Mouse (Mus musculus) cerebellum, adult 18-20 months (tissue): ENCODE data around the gene Cmip.

Experiments used
- DNase-seq, 2 experiments: peaks; one replicate each; pipeline ENCODE4 v3.0.0; 2021

The Cmip gene

DNA sequence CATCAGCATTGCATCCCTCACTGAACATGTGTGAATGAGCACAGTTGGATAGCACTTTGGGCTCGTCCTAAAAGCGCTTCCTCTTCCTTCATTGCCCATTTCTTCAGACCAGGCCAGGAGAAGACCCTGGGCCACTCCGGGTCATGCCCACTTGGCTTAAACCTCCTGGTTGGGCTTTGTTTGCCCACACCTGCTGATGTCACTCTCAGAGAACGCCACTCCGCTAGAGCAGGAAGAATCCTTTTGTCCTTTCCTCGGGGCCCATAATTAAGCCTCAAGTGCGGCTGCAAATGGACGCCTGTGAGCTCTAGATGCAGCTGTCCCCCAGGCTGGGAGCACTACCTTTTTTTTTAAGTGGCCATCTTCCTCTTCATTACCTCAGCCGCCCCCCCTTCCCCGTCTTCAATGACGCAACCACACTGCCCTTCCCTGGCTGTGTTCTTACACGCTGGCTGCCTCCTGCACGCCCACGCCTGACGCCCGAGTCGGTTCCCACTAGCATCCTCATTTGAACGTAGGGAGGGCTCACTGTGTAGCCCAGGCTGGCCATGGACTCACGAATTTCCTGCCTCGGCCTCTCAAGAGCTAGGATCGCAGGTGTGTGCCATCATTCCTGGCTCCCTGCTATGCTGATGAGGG is 171.8 kb downstream of the Cmip start:
- DNase-seq, result no peak

DNA sequence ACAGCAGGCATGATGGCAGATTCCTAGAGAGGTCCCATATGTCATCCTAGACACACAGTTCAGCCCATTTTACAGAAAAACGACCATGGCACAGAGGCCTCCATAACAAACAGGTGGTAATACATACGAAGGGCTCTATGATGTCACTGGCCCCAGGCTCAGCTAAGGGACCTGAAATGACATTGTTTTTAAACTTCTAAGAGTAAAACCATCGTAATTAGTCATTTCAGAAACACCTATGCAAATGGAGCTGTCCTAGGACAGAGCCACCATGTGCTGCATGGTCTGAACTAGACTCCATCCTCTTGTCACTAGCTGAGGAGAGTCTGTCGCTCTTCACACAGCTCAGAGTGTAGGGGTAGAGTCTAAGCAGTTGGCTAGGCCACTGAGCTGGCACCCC is 173.8 kb downstream of the Cmip start:
- no peak for DNase-seq

DNA sequence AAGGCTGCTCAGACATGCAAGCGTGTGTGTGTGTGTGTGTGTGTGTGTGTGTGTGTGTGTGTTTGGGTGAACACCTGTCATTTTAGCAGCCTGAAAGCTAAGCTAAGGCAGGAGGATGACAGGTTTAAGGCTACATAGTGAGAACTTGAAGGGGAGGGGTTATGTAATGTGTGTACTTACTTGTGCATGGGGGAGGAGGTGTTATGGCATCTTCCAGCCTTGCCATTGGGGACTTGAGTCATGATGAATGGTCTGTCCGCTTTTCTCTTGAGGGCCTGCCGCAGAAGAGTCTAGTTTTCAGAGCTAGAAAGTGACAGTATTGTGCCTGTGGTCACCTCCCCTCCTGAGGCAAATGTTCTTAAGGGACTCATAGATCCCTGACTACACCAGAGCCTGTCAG is 174.7 kb downstream of the Cmip start:
- no peak for DNase-seq

DNA sequence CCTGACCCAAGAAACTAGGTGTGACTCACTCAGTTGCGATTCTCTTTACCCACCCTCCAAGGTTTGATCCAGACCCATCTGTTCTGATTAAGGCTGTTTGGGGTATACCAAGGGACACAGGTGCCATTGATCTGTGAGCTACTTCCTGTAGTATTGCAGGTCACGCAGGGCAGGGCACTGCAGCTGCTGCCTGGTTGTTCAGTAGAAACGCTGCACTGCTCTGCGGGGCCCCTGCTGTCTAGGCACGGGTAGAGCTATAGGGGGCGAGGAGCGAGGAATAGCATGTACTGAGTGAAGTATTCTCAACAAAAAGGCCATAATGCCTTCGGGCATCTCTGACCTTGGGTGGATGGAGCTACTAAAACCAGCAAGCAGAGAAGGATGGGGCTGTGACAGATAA is 175.2 kb downstream of the Cmip start:
- no peak for DNase-seq

DNA sequence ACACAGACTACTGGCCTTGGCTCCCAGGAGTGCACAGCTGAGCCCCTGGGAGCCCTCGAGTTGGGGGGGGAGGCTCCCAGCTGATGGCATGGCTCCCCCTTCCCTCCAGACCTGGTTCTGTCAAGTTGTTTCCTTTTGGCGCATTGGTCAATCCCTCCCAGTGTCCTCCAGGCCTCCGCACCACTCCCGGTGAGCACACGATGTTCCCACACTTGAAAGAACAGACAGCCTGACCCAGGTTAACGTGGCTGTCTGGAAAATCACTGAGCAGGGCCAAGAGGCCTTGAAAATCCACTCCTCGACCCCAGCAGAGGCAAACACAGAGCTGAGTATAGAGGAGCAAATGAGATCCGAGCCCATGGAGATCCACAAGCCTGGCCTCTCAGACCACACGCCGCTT is 177.1 kb downstream of the Cmip start:
- DNase-seq, result no peak

DNA sequence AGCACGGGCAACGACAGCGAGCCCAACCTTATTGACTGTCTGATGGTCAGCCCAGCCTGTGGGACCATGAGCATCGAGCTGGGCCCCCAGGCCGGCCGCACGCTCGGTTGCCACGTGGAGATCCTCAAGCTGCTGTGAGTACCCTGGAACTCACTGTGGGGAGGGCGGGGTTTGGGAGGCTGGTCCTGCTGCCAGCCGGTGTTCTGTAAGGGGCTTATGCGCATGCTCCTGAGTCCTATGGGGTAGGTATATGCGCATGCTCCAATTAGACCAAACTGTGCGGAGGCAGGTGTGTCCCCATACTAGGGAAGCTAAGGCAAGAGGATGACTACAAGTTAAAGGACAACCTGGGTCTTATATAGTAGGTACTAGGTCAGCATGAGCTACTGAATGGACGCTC is 179.9 kb downstream of the Cmip start:
- no peak for DNase-seq

DNA sequence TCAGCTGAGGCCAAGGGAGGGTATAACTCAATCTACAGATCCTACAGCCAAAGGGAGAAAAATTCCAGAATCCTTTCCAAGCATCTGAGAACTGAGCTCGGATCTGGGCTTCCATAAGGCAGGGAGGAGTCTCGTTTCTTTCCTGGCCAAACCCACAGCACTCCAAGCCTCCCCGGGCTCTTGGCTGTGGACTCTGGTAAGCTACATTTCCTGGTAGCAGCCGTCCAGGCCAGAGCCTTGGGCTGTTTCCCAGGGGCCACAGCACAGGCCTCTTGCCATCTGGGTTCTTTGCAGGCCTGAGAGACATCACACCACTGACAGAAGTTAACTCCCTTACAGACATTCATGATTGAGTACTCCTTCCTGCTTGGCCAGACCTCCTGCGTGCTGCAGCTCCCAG is 180.8 kb downstream of the Cmip start:
- peak; percentile 51 to 54 for DNase-seq

DNA sequence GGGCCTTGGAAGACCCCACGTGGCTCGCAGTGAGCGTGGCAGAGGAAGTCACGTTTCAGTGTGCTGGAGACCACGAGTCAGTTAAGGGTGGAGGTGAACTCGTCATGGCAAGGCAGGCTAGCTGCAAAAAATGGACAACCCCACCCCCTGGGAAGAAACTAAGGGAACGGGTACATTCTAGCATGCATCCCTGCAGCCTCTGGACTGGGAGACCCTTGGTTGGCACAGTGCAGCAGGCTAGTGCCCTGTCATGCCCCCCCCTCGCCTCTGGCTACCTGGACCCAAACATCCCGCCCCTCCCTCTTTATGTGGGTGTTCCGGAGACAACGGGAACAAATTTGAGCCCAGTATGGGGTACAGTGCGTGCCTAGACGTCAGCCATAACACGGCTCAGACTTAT is 183.5 kb downstream of the Cmip start:
- DNase-seq, result no peak

DNA sequence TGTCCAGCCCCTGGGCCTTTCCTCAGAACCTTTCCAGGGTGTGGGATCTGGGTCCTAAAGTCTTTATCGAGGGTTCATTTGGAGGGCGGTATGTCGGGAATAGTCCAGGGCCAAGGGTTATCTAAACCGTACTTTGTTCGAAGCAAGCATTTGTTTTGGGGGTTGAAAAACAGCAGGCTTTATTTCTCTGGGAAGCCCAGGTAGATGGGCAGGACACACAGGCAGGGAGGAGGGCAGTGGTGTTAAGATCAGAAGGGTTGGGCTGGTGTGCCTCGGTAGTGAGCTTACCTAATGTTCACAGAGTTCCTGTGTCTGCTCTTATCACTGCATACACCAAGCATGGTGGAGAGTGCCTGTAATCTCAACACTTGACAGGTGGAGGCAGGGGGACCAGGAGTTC is 183.9 kb downstream of the Cmip start:
- no peak for DNase-seq

DNA sequence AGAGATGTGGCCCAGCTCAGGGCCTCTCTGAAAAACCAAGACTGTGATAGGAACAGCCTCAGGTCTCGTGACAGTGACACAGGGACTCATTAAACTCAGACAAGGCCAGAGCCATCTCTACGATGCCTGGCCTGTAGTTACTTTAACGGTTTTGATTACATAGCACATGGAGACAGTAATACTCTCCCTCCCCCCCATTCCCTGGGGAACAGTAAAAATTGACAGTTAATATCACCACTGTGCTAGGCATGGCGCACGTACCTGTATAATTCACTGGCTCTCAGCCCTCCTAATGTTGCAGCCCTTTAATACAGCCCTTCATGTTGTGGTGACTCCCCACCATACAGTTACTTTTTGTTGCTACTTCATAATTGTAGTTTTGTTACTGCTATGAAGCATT is 188.6 kb downstream of the Cmip start:
- no peak for DNase-seq

DNA sequence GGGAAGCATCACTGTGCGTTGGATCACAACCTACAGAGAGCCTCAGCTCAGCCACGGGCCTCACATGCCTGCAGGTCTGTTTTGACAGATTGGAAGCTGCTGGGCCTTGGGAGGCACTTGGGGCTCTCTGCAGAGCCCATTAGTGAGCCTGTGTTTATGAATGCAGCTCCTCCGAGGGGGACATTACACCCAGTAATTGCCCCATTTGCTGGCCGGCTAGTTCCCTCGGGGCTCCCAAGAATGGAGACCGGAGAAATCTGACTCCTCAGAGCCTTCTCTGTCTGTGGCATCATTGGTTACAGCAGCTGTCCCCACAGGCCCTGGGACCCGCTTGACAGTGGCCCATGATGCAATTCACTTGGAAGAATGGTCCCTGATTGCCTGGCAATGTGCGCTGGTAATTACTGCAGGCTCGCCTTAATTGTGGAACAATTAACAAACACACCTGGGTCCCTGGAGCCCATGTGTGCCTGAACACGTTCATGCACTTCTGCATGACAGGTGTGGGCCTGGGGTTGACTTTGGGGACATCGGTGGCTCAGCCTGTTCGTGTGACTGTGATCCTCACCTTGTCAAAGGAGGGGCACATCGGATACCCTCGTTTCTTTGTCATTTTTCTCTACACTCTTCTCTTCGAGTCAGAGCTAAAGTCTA is 189.6 kb downstream of the Cmip start:
- no peak for DNase-seq

DNA sequence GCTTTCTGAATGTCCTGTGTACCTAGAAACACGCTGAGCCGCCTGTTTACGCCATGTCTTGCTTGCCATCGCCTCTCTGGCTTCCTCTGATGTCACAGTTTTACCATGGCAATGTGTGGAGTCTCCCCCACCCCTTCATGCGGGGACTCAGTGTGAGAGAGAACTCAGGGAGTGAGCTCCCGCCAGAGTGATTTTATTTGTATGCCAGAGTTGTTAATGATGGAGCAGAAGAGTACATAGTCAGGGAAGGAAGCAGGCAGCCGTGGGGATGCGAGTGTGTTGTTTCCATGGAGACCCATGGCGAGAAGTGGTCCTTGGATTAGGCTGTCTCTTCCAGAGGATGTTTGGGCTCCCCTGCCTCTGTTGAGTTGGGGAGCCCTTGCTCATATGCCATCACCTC is 194.2 kb downstream of the Cmip start:
- no peak for DNase-seq

DNA sequence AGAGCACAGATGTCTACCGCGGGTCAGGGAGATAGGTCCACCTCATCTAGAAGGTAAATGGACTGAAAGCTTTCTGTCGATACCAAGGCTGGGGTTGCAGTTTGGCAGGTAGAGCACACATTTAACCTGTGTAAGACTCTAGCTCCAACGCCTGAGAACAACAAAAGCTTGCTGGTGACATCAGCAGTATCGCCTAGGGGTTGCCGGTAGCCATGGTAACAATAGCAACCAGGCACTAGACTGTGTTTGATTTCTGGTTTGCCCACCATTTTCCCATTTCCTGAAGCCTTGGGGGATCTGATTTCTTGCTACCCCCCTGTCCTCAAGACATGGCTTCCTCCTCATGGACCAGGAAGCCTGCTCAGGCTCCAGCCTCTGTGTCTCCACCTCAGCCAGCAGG is 197.1 kb downstream of the Cmip start:
- no peak for DNase-seq

DNA sequence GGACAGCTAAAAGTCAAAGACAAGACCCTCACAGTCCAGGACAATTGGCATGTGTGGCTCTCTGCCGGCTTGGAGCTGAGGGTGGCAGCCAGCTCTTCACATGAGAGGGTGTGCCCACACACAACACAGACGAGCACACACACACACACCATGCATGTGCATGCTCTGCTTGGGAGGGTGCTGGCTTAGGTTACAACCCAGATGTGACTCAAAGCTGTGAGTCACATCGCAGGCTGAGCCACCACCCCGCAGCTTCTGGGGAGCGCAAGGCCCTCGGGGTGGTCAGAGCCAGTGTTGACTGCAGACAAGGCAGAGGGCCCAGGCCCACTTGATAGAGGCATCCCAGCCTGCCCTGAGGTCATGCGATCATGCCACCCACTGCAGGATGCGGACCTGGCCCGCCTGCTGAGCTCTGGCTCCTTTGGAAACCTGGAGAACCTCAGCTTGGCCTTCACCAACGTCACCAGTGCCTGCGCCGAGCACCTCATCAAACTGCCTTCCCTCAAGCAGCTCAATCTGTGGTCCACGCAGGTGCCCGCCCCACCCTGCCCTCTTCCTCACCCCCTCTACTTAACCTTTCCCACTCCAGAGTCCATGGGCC is 197.8 kb downstream of the Cmip start:
- no peak for DNase-seq

DNA sequence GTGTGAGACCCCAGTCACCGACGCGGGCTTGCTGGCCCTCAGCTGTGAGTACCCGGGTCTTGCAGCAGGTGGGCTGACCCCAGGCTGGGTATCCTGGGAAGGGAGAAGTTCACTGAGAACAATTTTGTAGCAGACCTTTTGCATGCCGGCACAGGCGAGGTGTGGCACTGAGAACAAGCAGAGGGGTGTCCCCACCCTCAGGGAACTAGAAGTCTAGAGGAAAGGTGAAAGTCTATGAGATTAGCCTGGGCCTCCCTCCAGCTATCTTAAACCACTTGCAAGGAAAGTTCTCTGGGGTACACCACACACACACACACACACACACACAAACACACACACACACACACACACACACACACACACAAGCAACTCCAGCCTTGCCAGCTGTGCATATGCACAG is 198.8 kb downstream of the Cmip start:
- DNase-seq, result no peak

DNA sequence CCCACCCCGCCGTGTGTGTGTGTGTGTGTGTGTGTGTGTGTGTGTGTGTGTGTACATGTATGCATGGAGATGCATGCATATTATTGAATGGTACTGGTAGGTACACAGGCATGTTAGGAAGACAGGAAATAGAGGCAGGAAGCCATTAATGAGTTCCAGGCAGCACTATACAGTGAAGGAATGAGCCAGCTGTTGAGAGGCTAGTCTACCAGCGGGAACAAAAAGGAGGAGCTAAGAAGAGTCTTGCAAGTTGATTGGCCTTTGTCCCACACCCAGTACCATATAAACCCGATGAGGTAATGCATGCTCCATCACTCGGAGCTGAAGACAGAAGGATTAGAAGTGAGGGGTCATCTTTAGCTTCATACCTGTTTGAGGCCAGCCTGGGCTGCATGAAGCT is 201.6 kb downstream of the Cmip start:
- no peak for DNase-seq

DNA sequence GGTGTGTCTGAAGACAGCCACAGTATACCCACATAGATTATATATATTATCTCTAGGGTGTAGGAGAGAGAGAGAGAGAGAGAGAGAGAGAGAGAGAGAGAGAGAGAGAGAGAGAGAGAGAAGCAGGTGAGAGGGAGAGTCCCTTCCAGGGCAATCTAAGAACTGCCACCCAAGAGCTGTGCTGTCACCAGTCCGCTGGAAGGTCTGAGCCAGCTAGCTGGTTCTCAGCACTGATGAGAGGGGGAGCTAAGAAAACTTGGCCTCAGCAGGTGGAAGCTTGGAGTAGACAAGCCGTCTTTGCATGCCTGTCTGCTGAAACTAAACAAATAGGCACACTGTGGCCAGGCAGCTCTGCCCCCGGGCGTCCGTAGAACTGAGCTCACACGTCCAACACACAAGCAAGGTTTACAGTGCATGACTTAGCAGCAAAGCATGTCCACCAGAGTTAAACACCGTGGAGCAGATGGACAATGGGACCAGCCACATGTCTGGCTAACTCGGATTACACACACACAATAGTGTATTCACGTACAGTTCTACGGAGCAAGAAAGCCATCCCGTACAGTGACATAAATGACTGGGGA is 205.9 kb downstream of the Cmip start:
- no peak for DNase-seq

DNA sequence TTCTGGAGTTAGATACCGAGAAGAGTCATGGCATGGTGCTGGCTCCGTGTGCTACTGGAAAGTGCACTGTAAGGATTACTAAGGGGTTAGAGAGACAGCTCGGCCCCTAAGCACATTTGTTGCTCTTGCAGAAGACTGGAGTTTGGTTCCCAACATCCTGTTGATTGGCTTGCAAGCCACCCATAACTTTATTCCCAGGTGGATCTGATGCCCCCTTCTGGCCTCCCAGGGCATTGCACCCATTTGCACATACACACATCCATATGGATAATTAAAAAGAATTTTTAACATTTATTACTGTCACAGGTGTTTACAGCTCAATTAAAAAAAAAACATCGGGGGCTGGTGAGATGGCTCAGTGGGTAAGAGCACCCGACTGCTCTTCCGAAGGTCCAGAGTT is 207.7 kb downstream of the Cmip start:
- DNase-seq, result no peak

DNA sequence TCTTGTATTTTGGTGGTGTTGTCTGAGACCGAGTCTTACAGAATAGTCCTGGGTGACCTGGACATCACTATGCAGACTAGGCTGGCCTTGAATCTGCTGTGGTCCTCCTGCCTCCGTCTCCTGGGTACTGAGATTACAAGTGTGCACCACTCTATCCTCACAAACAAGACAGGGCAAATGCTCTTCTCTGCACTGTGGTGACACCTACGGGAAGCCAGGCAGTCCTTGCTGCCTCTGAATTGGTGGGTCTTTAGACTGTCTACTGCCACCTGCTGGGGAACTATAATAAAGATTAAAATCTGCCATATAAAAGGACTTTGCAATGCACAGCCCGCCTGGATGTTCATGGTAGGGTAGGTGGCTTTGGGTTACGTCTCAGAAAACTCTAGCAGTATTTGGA is 208.4 kb downstream of the Cmip start:
- peak; percentile 58 to 60 for DNase-seq

DNA sequence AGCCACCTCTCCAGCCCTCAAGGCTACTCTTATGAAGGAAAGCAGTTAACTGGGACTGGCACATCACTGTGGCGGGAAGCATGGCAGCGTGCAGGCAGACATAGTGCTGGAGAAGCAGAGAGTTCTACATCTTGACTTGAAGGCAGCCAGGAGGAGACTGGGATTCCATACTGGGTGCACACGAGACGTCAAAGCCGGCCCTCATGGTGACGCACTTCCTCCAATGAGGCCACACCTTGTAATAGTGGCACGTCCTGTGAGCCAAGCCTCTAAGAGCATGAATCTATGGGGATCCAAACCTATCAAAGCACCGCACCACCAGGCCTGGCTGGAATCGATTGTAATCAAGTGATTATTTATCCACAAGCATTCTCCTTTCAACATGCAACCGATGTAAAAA is 210.6 kb downstream of the Cmip start:
- no peak for DNase-seq

DNA sequence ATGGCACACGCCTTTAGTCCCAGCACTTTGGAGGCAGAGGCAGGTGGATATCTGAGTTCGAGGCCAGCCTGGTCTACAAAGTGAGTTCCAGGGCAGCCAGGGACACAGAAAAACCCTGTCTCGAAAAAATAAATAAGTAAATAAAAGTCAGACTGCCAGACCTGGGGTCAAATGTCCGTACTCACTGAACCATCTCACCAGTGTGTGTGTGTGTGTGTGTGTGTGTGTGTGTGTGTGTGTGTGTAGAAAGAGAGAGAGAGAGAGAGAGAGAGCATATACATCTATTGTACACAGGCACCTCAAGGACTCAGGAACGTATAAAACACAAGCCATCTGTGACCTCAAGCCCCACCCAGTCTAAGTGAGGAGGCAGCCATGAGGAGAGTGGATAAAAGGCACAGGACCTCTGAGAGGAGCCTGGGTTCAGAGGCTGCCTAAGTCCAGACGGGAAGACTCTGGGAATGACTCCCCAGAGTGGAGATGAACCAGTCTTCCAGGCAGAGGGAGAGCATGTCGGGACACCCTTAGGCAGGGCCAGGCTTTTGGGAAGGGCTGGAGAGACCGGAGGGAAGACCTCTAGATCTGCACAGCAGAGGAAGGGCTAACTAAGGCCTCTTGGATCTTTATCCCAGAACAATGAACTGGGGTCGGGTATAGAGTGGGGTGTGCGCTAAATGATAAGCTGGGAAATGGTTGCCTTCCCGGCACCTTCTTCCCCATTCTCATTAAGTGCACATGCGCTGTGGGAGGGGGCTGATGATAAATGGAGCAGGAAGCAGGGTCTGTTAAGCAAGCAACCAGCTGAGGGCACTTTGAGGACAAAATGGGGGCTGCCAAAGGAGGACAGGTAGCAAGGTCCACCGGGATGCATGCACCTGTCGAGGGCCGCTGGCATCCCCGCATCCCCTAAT is 212.8 kb downstream of the Cmip start:
- DNase-seq, result no peak

DNA sequence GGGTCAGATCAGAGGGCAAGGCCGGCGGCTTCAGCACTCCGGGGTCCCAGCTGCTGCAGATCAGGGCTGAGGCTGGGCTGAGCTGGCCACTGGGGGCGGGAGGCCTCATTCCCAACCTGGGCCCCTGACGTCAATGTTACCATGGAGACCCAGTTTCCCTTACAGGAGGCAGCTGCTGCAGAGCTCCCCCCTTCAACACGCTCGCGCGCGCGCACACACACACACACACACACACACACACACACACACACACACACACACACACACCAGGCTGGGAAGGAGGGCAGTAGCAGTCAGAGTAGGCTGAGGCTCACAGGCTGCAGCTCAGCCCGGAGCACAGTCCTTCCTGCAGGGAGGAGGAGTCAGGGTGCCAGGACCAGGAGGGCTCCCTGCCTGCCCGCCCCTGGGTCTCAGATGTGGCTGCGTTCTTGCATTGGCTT is 213.5 kb downstream of the Cmip start:
- DNase-seq, result peak; percentile 43 to 48

DNA sequence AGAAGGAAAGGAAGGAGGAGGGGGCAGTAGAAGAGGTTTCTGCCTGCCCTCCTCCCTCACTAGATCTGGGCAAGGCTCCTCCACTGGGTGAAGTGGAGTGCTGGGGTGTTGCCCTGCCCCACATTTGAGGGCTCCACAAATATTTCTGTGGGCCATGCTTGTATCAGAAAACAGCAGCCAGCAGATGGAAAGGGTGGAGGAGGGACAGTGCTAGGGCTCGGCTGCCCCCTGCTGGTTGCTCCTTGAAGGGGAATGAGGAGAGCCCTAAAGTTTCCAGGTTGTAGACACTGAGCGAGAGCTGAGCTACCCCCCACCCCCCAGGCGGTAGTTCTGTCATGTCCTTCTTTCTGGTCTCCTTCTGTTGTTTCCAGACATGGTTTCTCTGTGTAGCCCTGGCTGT is 214.3 kb downstream of the Cmip start:
- peak; percentile 36 to 57 for DNase-seq
